Mouse (Mus musculus) E14TG2a.4 (cell line): Measurements from ENCODE around the gene Polr2b.

Source experiments
- H3K27me3 ChIP-seq: 2 replicates; pipeline ENCODE4 v1.6.1; 2014; ENCODE audit warnings: low read length, control low read depth; ENCODE audit not compliant: insufficient read depth
- H3K36me3 ChIP-seq: 2 replicates; pipeline ENCODE4 v1.6.1; 2014; ENCODE audit warnings: low read length, control low read depth; ENCODE audit not compliant: insufficient read depth
- H3K4me1 ChIP-seq: replicated peaks from 2 replicates; pipeline ENCODE4 v1.6.1; 2014; ENCODE audit warnings: low read depth, low read length, control low read depth
- H3K4me3 ChIP-seq: replicated peaks from 2 replicates; pipeline ENCODE4 v1.5.1; 2014; ENCODE audit warnings: mild to moderate bottlenecking, low read length
- H3K9me3 ChIP-seq: 2 replicates; pipeline ENCODE4 v1.6.1; 2014; ENCODE audit warnings: low read length, control low read depth
- CTCF ChIP-seq: conservative IDR thresholded peaks from 2 replicates; pipeline ENCODE4 v1.5.1; 2014; ENCODE audit warnings: low read length
- NANOG ChIP-seq: IDR thresholded peaks from 2 replicates; pipeline ENCODE4 v1.6.1; 2014; ENCODE audit warnings: borderline replicate concordance, low read length, mixed read lengths
- POU5F1 ChIP-seq: IDR thresholded peaks from 2 replicates; pipeline ENCODE4 v1.6.1; 2014; ENCODE audit warnings: low read length, borderline replicate concordance

Polr2b gene

GRCm38 (mm10) chr5:77309051-77309906 lies 668 bp upstream of the Polr2b start:
- no peaks in the 10 kb centered on the region for H3K9me3 ChIP-seq
- peaks cover 38% of the 10 kb centered on the region for H3K4me1 ChIP-seq
- TF ChIP-seq CTCF, result no peak
- no peak for TF ChIP-seq NANOG
- no peak for TF ChIP-seq POU5F1
- peaks cover 14% of the 10 kb centered on the region for H3K27me3 ChIP-seq
- H3K4me3 ChIP-seq, result peak overlapping the region; percentile 98
- H3K36me3 ChIP-seq, result peaks cover 54% of the 10 kb centered on the region

GRCm38 (mm10) chr5:77314206-77314605 lies 4.3 kb downstream of the Polr2b start:
- Histone ChIP-seq H3K4me3 (no peak overlapping the region), H3K36me3 (peaks cover 61% of the 10 kb centered on the region), H3K9me3 (no peaks in the 10 kb centered on the region), H3K4me1 (peaks cover 30% of the 10 kb centered on the region), H3K27me3 (peaks cover 1% of the 10 kb centered on the region)
- TF ChIP-seq POU5F1 (no peak), NANOG (no peak), CTCF (peak; percentile 40)

- Histone ChIP-seq H3K36me3 (peaks cover 66% of the 10 kb centered on the region), H3K27me3 (no peaks in the 10 kb centered on the region), H3K4me3 (no peak overlapping the region), H3K4me1 (peaks cover 30% of the 10 kb centered on the region), H3K9me3 (no peaks in the 10 kb centered on the region)
- TF ChIP-seq NANOG (no peak), POU5F1 (no peak), CTCF (no peak)
Observed at GRCm38 (mm10) chr5:77314986-77315385, 5.0 kb downstream of the Polr2b start.

GRCm38 (mm10) chr5:77324936-77325335 lies 15.0 kb downstream of the Polr2b start:
- Histone ChIP-seq H3K4me1 (0 out of 2 replicates have a peak, but pooled peaks cover under 1% of the 10 kb centered on the region), H3K9me3 (no peaks in the 10 kb centered on the region), H3K36me3 (peaks cover 99% of the 10 kb centered on the region), H3K4me3 (no peak overlapping the region), H3K27me3 (no peaks in the 10 kb centered on the region)
- TF ChIP-seq CTCF (no peak), NANOG (no peak), POU5F1 (no peak)

- no peak overlapping the region for H3K4me3 ChIP-seq
- TF ChIP-seq POU5F1 (no peak), CTCF (peak; percentile 29; the same call in 1 of the 2 replicates)
- H3K4me1 ChIP-seq, result 0 out of 2 replicates have a peak, but pooled peaks cover 6% of the 10 kb centered on the region
- H3K9me3 ChIP-seq, result no peaks in the 10 kb centered on the region
- H3K36me3 ChIP-seq, result peaks cover 93% of the 10 kb centered on the region
- H3K27me3 ChIP-seq, result no peaks in the 10 kb centered on the region
Observed at GRCm38 (mm10) chr5:77330154-77330553, 20.2 kb downstream of the Polr2b start.

GRCm38 (mm10) chr5:77340033-77340432 lies 30.1 kb downstream of the Polr2b start:
- Histone ChIP-seq H3K27me3 (no peaks in the 10 kb centered on the region), H3K4me1 (no peaks in the 10 kb centered on the region), H3K36me3 (peaks cover 100% of the 10 kb centered on the region), H3K9me3 (no peaks in the 10 kb centered on the region), H3K4me3 (no peak overlapping the region)
- TF ChIP-seq CTCF, result no peak
- TF ChIP-seq NANOG, result no peak
- TF ChIP-seq POU5F1, result no peak

GRCm38 (mm10) chr5:77348901-77349300 lies 39.0 kb downstream of the Polr2b start:
- no peaks in the 10 kb centered on the region for H3K9me3 ChIP-seq
- TF ChIP-seq POU5F1 (no peak), CTCF (no peak), NANOG (no peak)
- H3K36me3 ChIP-seq, result peaks cover 55% of the 10 kb centered on the region
- no peak overlapping the region for H3K4me3 ChIP-seq
- peaks cover 7% of the 10 kb centered on the region; the same call in 1 of the 2 replicates for H3K4me1 ChIP-seq
- no peaks in the 10 kb centered on the region for H3K27me3 ChIP-seq

GRCm38 (mm10) chr5:77349971-77350658 lies 40.2 kb downstream of the Polr2b start:
- TF ChIP-seq POU5F1 (no peak), CTCF (peak; percentile 80), NANOG (no peak)
- H3K36me3 ChIP-seq, result peaks cover 43% of the 10 kb centered on the region
- H3K4me3 ChIP-seq, result no peak overlapping the region; the same call in 1 of the 2 replicates

More at GRCm38 (mm10) chr5:77349971-77350658, 40.2 kb downstream of the Polr2b start:
- Histone ChIP-seq H3K9me3 (no peaks in the 10 kb centered on the region), H3K4me1 (peaks cover 7% of the 10 kb centered on the region; the same call in 1 of the 2 replicates), H3K27me3 (peaks cover 2% of the 10 kb centered on the region; the same call in 1 of the 2 replicates)
